Mouse (Mus musculus): ENCODE results near the gene Sh2d3c.

DNA sequence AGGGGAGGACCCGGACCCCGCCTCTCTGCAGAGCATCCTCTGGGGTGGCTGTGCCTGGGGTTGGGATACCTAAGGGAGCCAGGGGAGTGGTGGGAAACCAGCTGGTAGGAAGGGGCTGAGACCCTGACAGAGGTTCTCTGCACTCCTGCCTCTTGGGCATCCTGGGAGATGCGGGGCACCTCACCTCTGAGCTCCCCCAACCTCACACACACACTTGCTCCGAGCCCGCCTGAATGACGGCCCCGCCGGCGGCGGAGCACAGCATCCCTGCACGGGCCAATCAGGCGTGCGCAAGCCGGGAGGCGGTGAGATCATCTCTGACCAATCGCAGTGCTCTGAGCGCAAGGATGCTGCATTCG lies 21.3 kb downstream of the Sh2d3c start:
- TF ChIP-seq TCF3 (IDR thresholded peaks at IDR 0.05; ENCODE audit: insufficient read length, low read depth), result no peak
- TF ChIP-seq POLR2A (IDR thresholded peaks at IDR 0.05; ENCODE audit: insufficient read length, low read depth), result no peak
- TF ChIP-seq E2F4 (IDR thresholded peaks at IDR 0.05; ENCODE audit: insufficient read depth), result no peak

Data from myocyte (in vitro differentiated cells).